Mouse (Mus musculus) skeletal muscle tissue, adult 2 months (tissue): ENCODE results near the gene Sp4.
A peak's percentile ranks its signal among the peaks of the same experiment; 100 is the strongest.

Experiments
- DNase-seq: peaks from one replicate; pipeline ENCODE4 v3.0.0-alpha.2; 2012; ENCODE audit warnings: low read depth, low spot score

Gene Sp4

GRCm38 (mm10) chr12:118276385-118276784, 24.9 kb downstream of the Sp4 start:
- DNase-seq: no peak

GRCm38 (mm10) chr12:118264905-118265304, 36.3 kb downstream of the Sp4 start:
- DNase-seq: no peak

- DNase-seq: no peak
These were observed 37.4 kb downstream of the Sp4 start for GRCm38 (mm10) chr12:118263878-118264277.

GRCm38 (mm10) chr12:118255292-118255782, 45.9 kb downstream of the Sp4 start:
- DNase-seq: no peak

- DNase-seq: no peak
These were observed 80.1 kb downstream of the Sp4 start for GRCm38 (mm10) chr12:118221182-118221581.

GRCm38 (mm10) chr12:118220062-118220461, 81.2 kb downstream of the Sp4 start:
- no peak for DNase-seq

GRCm38 (mm10) chr12:118212163-118212562, 89.1 kb downstream of the Sp4 start:
- no peak for DNase-seq

- peak; percentile 6 for DNase-seq
These were observed 102.7 kb downstream of the Sp4 start, which contains the start of gene Dnah11 for GRCm38 (mm10) chr12:118198386-118199093. Dnah11 (minus strand) TSS chr12:118199043.

- no peak for DNase-seq
These were observed 104.7 kb downstream of the Sp4 start for GRCm38 (mm10) chr12:118196583-118196982.

- DNase-seq: no peak
These were observed 111.7 kb downstream of the Sp4 start for GRCm38 (mm10) chr12:118189535-118189934.

- no peak for DNase-seq
These were observed 113.6 kb downstream of the Sp4 start for GRCm38 (mm10) chr12:118187663-118188062.

GRCm38 (mm10) chr12:118186881-118187489, 114.3 kb downstream of the Sp4 start:
- no peak for DNase-seq

- DNase-seq: no peak
These were observed 114.9 kb downstream of the Sp4 start for GRCm38 (mm10) chr12:118186120-118186880.
